Comparison of ENCODE assay signal across 8 mouse cellular contexts in genomic region chr11:35693136-35693535, GRCm38 (mm10).
DNase-seq lines count a peak whose midpoint lies in the region; ATAC-seq and TF ChIP-seq lines count a peak whose summit lies in the region.

No protein-coding gene starts in this region.

- H3K9ac ChIP-seq in forebrain, embryonic 14.5 days (ENCODE audit: low read length): no peak overlapping the region
- no peak overlapping the region for H3K9ac ChIP-seq in limb, embryonic 14.5 days (ENCODE audit: low read depth, low read length, severe bottlenecking)

- no peak overlapping the region for H3K27ac ChIP-seq in forebrain, embryonic 14.5 days (ENCODE audit: low read depth, low read length)
- no peak overlapping the region for H3K27ac ChIP-seq in limb, embryonic 14.5 days (replicated peaks; ENCODE audit: low read depth, low read length)

- no peaks in the 10 kb centered on the region for H3K36me3 ChIP-seq in forebrain, embryonic 14.5 days (ENCODE audit: control insufficient read depth, insufficient read depth, low read length)
- H3K36me3 ChIP-seq in limb, embryonic 14.5 days (ENCODE audit: control insufficient read depth, insufficient read depth, low read length): peaks cover 17% of the 10 kb centered on the region

- no peak for TF ChIP-seq POLR2A in limb, embryonic 14.5 days (IDR thresholded peaks at IDR 0.05; ENCODE audit: borderline replicate concordance, extremely low read depth, insufficient read depth, insufficient read length)

- no peak overlapping the region for H3K4me2 ChIP-seq in forebrain, embryonic 14.5 days (ENCODE audit: low read length)
- no peak overlapping the region for H3K4me2 ChIP-seq in limb, embryonic 14.5 days (replicated peaks; ENCODE audit: low read depth, low read length, severe bottlenecking)

- peak; percentile 68 for ATAC-seq in forebrain, embryonic 14.5 days
- peak; percentile 62 for ATAC-seq in limb, embryonic 14.5 days (ENCODE audit: low FRiP score, low read depth)
- peak; percentile 13; the same call in 1 of the 2 replicates for ATAC-seq in neutrophil, adult 5-6 weeks (ENCODE audit: extremely low read depth, insufficient number of reproducible peaks, low FRiP score, poor library complexity, severe bottlenecking)

- no peaks in the 10 kb centered on the region for H3K27me3 ChIP-seq in forebrain, embryonic 14.5 days (replicated peaks; ENCODE audit: control insufficient read depth, insufficient read depth, low read length)
- H3K27me3 ChIP-seq in limb, embryonic 14.5 days (ENCODE audit: control insufficient read depth, insufficient read depth, low read length): no peaks in the 10 kb centered on the region

- no peaks in the 10 kb centered on the region for H3K9me3 ChIP-seq in forebrain, embryonic 14.5 days (replicated peaks; ENCODE audit: control insufficient read depth, low read length)
- no peaks in the 10 kb centered on the region for H3K9me3 ChIP-seq in limb, embryonic 14.5 days (ENCODE audit: control insufficient read depth, low read length)

- 12% methylated on average over 5 of the region's 5 CpGs for WGBS in forebrain, embryonic 14.5 days
- WGBS in limb, embryonic 14.5 days: 18% methylated on average over 5 of the region's 5 CpGs

- peak; percentile 12 to 62 for DNase-seq in spleen, postnatal 10 days (ENCODE audit: low spot score in 2 of 2)
- DNase-seq in spleen, adult 12 weeks (ENCODE audit: low spot score): no peak
- DNase-seq in c-Kit-positive CD71-positive TER-119-positive erythroid progenitor cells, embryonic 14.5 days (ENCODE audit: low spot score): peak; percentile 15
- peak; percentile 78 for DNase-seq in forebrain, embryonic 14.5 days (ENCODE audit: low spot score)
- DNase-seq in hindlimb bud, embryonic 11.5 days (ENCODE audit: extremely low spot score, low read depth, low spot score): peak; percentile 30
- peak; percentile 63 for DNase-seq in limb, embryonic 14.5 days (ENCODE audit: low spot score)
- peak; percentile 37 for DNase-seq in yolk sac, embryonic 10.5 days (ENCODE audit: low spot score)

- no peak overlapping the region for H3K4me3 ChIP-seq in forebrain, embryonic 14.5 days (ENCODE audit: low read depth, low read length)
- no peak overlapping the region for H3K4me3 ChIP-seq in limb, embryonic 14.5 days (replicated peaks; ENCODE audit: low read length)

- no peaks in the 10 kb centered on the region for H3K4me1 ChIP-seq in forebrain, embryonic 14.5 days (ENCODE audit: control insufficient read depth, insufficient read depth, low read length)
- no peaks in the 10 kb centered on the region for H3K4me1 ChIP-seq in limb, embryonic 14.5 days (ENCODE audit: control insufficient read depth, insufficient read depth, low read length)

Comparison
In these comparisons a context has a peak if more than half of its experiments do, and no peak if none do; other contexts are left out.
1. ATAC-seq: peak in every context shown above with its lines; median percentile 68 in forebrain, embryonic 14.5 days; 62 in limb, embryonic 14.5 days; 13 in neutrophil, adult 5-6 weeks.